Mouse (Mus musculus): ENCODE results near the gene Isoc2a. TPM values are rescaled to one million over a fixed set of nuclear protein-coding genes. Genes with fewer than 3 reads are reported as not detected.
A peak's percentile ranks its signal among the peaks of the same experiment; 100 is the strongest.

Isoc2a gene
- polyA plus RNA-seq, 1 experiment = 20.9 TPM

- H3K4me3 ChIP-seq (ENCODE audit: control insufficient read depth, low read depth, low read length) = peak overlapping the region; percentile 18; the same call in 1 of the 2 replicates
- peaks cover 4% of the 10 kb centered on the region for H3K4me1 ChIP-seq (ENCODE audit: control insufficient read depth, insufficient read depth, low read length)
- H3K36me3 ChIP-seq (ENCODE audit: control insufficient read depth, insufficient read depth, low read length) = no peaks in the 10 kb centered on the region
- H3K27me3 ChIP-seq (ENCODE audit: control insufficient read depth, insufficient read depth, low read length) = no peaks in the 10 kb centered on the region
- no peak overlapping the region for H3K27ac ChIP-seq (ENCODE audit: control insufficient read depth, insufficient read depth, low read depth, low read length)
- no peak for TF ChIP-seq POLR2A (IDR thresholded peaks at IDR 0.05; ENCODE audit: control insufficient read depth, low read depth, low read length)
- peak; percentile 92; the same call in 1 of the 2 replicates for TF ChIP-seq CTCF (IDR thresholded peaks at IDR 0.05; ENCODE audit: control insufficient read depth, insufficient read depth, insufficient replicate concordance, low read depth, low read length)
Observed at GRCm38 (mm10) chr7:4943223-4943815, 66.4 kb downstream of the Isoc2a start.

Other genes starting within 250 kb of the Isoc2a start
- gene Tmem86b, start 245.7 kb upstream of the Isoc2a start, polyA plus RNA-seq (2012; rRNA removed) = 36.7 and 46.0 TPM in 2 replicates
- gene Ppp6r1, start 218.1 kb upstream of the Isoc2a start, polyA plus RNA-seq (2012; rRNA removed) = 137 and 154 TPM in 2 replicates
- 64.3 and 65.6 TPM in 2 replicates for gene Hspbp1, start 192.1 kb upstream of the Isoc2a start, polyA plus RNA-seq (2012; rRNA removed)
- gene Brsk1, start 186.5 kb upstream of the Isoc2a start, polyA plus RNA-seq (2012; rRNA removed) = 53.3 and 60.3 TPM in 2 replicates
- 0.12 and 0.14 TPM in 2 replicates for gene Tmem150b, start 151.9 kb upstream of the Isoc2a start, polyA plus RNA-seq (2012; rRNA removed)
- 35.7 and 37.0 TPM in 2 replicates for gene Kmt5c, start 137.0 kb upstream of the Isoc2a start, polyA plus RNA-seq (2012; rRNA removed)
- gene Cox6b2, start 124.1 kb upstream of the Isoc2a start, polyA plus RNA-seq (2012; rRNA removed) = 1,707 and 1,788 TPM in 2 replicates
- gene Fam71e2, start 105.9 kb upstream of the Isoc2a start, polyA plus RNA-seq (2012; rRNA removed) = 319 and 358 TPM in 2 replicates
- gene Il11, start 94.3 kb upstream of the Isoc2a start, polyA plus RNA-seq (2012; rRNA removed) = 15.5 and 17.3 TPM in 2 replicates
- gene Tmem190, start 94.2 kb upstream of the Isoc2a start, polyA plus RNA-seq (2012; rRNA removed) = 387 and 534 TPM in 2 replicates
- gene Tmem238, start 87.5 kb upstream of the Isoc2a start, polyA plus RNA-seq (2012; rRNA removed) = 1.1 and 1.6 TPM in 2 replicates
- gene Rpl28, start 84.3 kb upstream of the Isoc2a start, polyA plus RNA-seq (2012; rRNA removed) = 176 and 240 TPM in 2 replicates
- 1,069 and 1,189 TPM in 2 replicates for gene Ube2s, start 64.6 kb upstream of the Isoc2a start, polyA plus RNA-seq (2012; rRNA removed)
- 21.8 and 24.8 TPM in 2 replicates for gene Shisa7, start 32.5 kb upstream of the Isoc2a start, polyA plus RNA-seq (2012; rRNA removed)
- gene Isoc2b, start 6.9 kb upstream of the Isoc2a start, polyA plus RNA-seq (2012; rRNA removed) = 4.9 and 6.5 TPM in 2 replicates
- 0.65 and 0.79 TPM in 2 replicates for gene Gm36210, start 29.4 kb downstream of the Isoc2a start, polyA plus RNA-seq (2012; rRNA removed)
- gene Zfp628, start 38.1 kb downstream of the Isoc2a start, polyA plus RNA-seq (2012; rRNA removed) = 8.8 and 10.5 TPM in 2 replicates
- gene Nat14, start 44.9 kb downstream of the Isoc2a start, polyA plus RNA-seq (2012; rRNA removed) = 3.7 and 4.8 TPM in 2 replicates
- gene Ssc5d, start 48.6 kb downstream of the Isoc2a start, polyA plus RNA-seq (2012; rRNA removed) = 0.94 and 1.9 TPM in 2 replicates
- gene Sbk2, start 87.3 kb downstream of the Isoc2a start, polyA plus RNA-seq (2012; rRNA removed) = 0.04 and 0.17 TPM in 2 replicates
- 0.23 and 0.27 TPM in 2 replicates for gene Sbk3, start 94.0 kb downstream of the Isoc2a start, polyA plus RNA-seq (2012; rRNA removed)
- gene Zfp579, start 119.0 kb downstream of the Isoc2a start, polyA plus RNA-seq (2012; rRNA removed) = 7.6 and 9.1 TPM in 2 replicates
- gene Zfp524, start 137.3 kb downstream of the Isoc2a start, polyA plus RNA-seq (2012; rRNA removed) = 11.2 and 12.5 TPM in 2 replicates
- gene Fiz1, start 137.5 kb downstream of the Isoc2a start, polyA plus RNA-seq (2012; rRNA removed) = 36.1 and 37.2 TPM in 2 replicates
- not detected in 2 replicates for gene Gm44973, start 138.3 kb downstream of the Isoc2a start, polyA plus RNA-seq (2012; rRNA removed)
- gene Zfp865, start 143.2 kb downstream of the Isoc2a start, polyA plus RNA-seq (2012; rRNA removed) = 18.3 and 18.7 TPM in 2 replicates
- gene Ccdc106, start 143.4 kb downstream of the Isoc2a start, polyA plus RNA-seq (2012; rRNA removed) = 7.9 and 9.2 TPM in 2 replicates
- not detected in 2 replicates for gene 4632433K11Rik, start 157.0 kb downstream of the Isoc2a start, polyA plus RNA-seq (2012; rRNA removed)
- gene Zfp784, start 161.3 kb downstream of the Isoc2a start, polyA plus RNA-seq (2012; rRNA removed) = 4.3 and 5.2 TPM in 2 replicates
- 9.4 and 11.1 TPM in 2 replicates for gene Zfp580, start 174.4 kb downstream of the Isoc2a start, polyA plus RNA-seq (2012; rRNA removed)
- 85.7 and 88.5 TPM in 2 replicates for gene U2af2, start 185.0 kb downstream of the Isoc2a start, polyA plus RNA-seq (2012; rRNA removed)
- 91.7 and 103 TPM in 2 replicates for gene Epn1, start 203.1 kb downstream of the Isoc2a start, polyA plus RNA-seq (2012; rRNA removed)
- 0.07 TPM in 1 of 2 replicates, not detected in the other for gene Rfpl4, start 239.8 kb downstream of the Isoc2a start, polyA plus RNA-seq (2012; rRNA removed)
- 142 and 148 TPM in 2 replicates for gene Rasl2-9, start 248.8 kb downstream of the Isoc2a start, polyA plus RNA-seq (2012; rRNA removed)

Measured in testis, adult 2 months (tissue).